Mouse (Mus musculus) MN1 (cell line): ENCODE measurements around the gene Olfr133.
"Not testable (repeated sequence)": the region's sequence is repeated elsewhere in the genome, so short reads cannot be mapped to it uniquely, and the experiment has no call there.

ENCODE experiments used
- DNase-seq: peaks from one replicate; pipeline ENCODE4 v3.0.0-alpha.2; 2016; ENCODE audit warnings: low spot score

Olfr133 gene

DNA sequence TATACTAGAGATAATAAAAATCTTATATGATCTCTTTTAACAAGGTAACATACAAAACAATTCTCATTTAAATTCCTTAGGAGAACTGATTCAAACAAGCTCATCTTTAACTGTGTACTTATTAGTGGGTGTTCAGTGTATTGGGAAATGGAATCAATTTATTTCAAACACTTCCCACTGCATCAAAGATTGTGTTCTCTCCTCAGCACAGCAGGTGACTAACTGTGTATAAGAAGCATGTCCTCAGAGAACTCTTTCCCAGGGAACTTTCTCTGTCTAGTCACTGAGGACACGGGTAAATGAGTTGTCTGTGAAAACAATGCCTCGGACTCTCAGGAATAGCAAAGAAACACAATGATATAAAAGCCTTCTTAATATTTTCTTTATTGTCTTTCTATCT is at the start of gene Olfr133:
Olfr133 (plus strand) TSS at position 301 of the 400 bp plus-strand sequence.
- no peak for DNase-seq

DNA sequence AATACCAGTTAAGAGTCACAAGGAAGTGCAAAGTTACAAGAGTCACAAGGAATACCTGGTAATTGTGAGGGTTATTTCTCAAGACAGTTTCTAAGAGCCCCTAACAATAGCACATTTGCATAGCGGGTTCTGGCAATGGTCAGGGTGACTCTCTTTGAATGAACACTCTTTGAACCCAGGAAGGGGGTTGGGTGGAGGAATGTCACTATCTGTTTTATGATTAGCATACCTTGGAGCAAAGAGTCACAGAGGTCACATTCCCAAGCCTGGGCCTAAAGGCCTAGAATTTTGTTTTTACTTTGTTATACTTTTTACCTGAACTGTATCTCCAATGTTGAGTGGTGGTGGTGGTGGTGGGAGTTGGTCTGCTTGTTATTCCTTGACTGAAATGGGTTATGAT is 20.9 kb upstream of the Olfr133 start:
- DNase-seq: not testable (repeated sequence)

DNA sequence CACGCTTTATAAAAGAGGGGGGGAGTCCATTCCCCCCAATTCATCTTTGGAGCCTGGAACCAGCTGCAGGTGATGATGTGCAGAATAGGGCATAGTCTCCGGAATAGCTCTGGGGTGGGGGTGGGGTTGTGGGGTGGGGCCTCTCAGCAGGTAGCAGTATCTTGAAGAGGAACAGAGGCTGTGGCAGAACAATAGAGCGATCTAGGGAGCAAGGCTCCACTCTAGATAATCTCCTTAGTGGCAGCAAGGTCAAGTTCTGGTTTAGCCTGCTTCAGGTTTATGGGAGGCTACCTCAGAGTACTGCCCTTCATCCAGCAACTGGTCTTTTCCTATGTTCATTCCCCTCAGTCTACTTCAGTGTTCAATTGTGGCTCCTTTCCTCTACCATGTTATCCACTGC is 19.7 kb upstream of the Olfr133 start:
- DNase-seq: not testable (repeated sequence)

DNA sequence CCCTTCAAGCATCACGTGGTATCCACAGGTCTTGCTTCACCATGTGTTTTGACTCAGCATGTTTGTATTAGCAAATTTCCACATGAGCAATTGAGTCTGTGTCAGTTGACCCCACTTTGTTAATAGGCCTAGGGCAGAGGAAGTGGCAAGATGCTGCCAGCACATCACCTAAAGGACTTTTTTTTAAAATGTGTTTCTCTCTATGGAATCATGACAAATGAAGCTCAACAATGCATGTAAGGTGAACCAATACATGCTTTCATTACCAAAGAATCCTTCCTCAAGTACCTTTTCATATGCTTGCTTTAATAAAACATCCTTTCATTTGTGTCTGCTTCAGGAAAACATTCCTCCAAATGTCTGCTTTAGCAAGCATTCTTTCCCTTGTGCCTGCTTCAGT is 10.7 kb upstream of the Olfr133 start, which contains the start of gene Olfr132:
Olfr132 (minus strand) TSS at position 101 of the 400 bp plus-strand sequence.
- DNase-seq: no peak

DNA sequence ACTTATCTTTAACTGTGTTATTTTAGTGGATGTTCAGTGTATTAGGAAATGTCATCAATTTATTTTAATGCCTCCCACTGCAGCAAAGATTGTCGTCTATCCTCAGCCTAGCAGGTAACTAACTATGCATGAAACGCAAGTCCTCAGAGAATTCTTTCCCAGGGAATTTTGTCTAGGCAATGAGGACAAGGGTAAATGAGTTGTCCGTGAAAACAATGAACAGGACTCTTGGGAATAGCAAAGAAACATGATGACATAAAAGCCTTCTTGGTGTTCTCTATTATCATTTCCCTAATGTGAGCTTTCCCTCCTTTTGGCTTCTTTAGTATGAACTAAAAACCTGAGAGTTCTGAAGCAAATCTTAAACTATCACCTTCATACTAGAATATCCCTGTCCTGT is 26.0 kb downstream of the Olfr133 start, which contains the start of gene Olfr134:
Olfr134 (plus strand) TSS at position 301 of the 400 bp plus-strand sequence.
- no peak for DNase-seq
